Mouse (Mus musculus): ENCODE measurements around the gene Pex7.

GRCm38 (mm10) chr10:19908076-19908475 is 587 bp upstream of the Pex7 start:
- TF ChIP-seq CTCF (conservative IDR thresholded peaks at IDR 0.05; ENCODE audit: low read length) (no peak), NANOG (IDR thresholded peaks at IDR 0.05; ENCODE audit: borderline replicate concordance, low read length) (no peak)
